Mouse (Mus musculus) liver, embryonic 13.5 days (tissue): ENCODE measurements around the gene Il2rg. TPM values are rescaled to one million over a fixed set of nuclear protein-coding genes. Genes with fewer than 3 reads are reported as not detected.

Source experiments
- ATAC-seq: fragments of 200-750 bp; cut with Nextera tagmentation; 2 replicates; pipeline ENCODE4 v1.8.0; 2017; ENCODE audit warnings: low read depth, mild to moderate bottlenecking, moderate number of reproducible peaks, moderate library complexity
- DNase-seq: peaks from one replicate; pipeline ENCODE4 v3.0.0; 2022
- H3K27ac ChIP-seq: fragments of 300-500 bp; sonication (generic); 2 replicates; pipeline ENCODE4 v1.5.1; 2015; ENCODE audit warnings: moderate library complexity, mild to moderate bottlenecking, inconsistent platforms
- H3K27me3 ChIP-seq: fragments of 300-500 bp; sonication (generic); 2 replicates; pipeline ENCODE4 v1.6.1; 2015; ENCODE audit warnings: mild to moderate bottlenecking, inconsistent platforms
- H3K36me3 ChIP-seq: fragments of 300-500 bp; sonication (generic); 2 replicates; pipeline ENCODE4 v1.6.1; 2015; ENCODE audit warnings: mild to moderate bottlenecking, inconsistent platforms
- H3K4me1 ChIP-seq: fragments of 300-500 bp; sonication (generic); replicated peaks from 2 replicates; pipeline ENCODE4 v1.6.1; 2015; ENCODE audit warnings: inconsistent platforms
- H3K4me2 ChIP-seq: fragments of 300-500 bp; sonication (generic); 2 replicates; pipeline ENCODE4 v1.6.1; 2015; ENCODE audit warnings: inconsistent platforms, mild to moderate bottlenecking, moderate library complexity
- H3K4me3 ChIP-seq: fragments of 300-500 bp; sonication (generic); replicated peaks from 2 replicates; pipeline ENCODE4 v1.5.1; 2015; ENCODE audit warnings: mild to moderate bottlenecking, inconsistent platforms
- H3K9ac ChIP-seq: fragments of 300-500 bp; sonication (generic); 2 replicates; pipeline ENCODE4 v1.6.1; 2015; ENCODE audit warnings: mild to moderate bottlenecking, inconsistent platforms
- H3K9me3 ChIP-seq: fragments of 300-500 bp; sonication (generic); replicated peaks from 2 replicates; pipeline ENCODE4 v1.6.1; 2016; ENCODE audit warnings: inconsistent platforms
- WGBS: fragments of 180-500 bp; shearing (Covaris S2); methylation state at CpG from one replicate; pipeline ENCODE4 v1.1.7; 2015; ENCODE audit not compliant: insufficient replicate concordance; 5-methylcytosine and 5-hydroxymethylcytosine counted together
- polyA plus RNA-seq: library from polyadenylated mRNA; unstranded; fragments of >200 nt; fragmentation: Nextera tagmentation; extraction: Ambion mirVana; gene quantifications from 2 replicates; pipeline ENCODE4 v1.2.1, GENCODE M21; 2015

Il2rg gene
- polyA plus RNA-seq, 1 experiment from 2014 or later, result 9.0 TPM

DNA sequence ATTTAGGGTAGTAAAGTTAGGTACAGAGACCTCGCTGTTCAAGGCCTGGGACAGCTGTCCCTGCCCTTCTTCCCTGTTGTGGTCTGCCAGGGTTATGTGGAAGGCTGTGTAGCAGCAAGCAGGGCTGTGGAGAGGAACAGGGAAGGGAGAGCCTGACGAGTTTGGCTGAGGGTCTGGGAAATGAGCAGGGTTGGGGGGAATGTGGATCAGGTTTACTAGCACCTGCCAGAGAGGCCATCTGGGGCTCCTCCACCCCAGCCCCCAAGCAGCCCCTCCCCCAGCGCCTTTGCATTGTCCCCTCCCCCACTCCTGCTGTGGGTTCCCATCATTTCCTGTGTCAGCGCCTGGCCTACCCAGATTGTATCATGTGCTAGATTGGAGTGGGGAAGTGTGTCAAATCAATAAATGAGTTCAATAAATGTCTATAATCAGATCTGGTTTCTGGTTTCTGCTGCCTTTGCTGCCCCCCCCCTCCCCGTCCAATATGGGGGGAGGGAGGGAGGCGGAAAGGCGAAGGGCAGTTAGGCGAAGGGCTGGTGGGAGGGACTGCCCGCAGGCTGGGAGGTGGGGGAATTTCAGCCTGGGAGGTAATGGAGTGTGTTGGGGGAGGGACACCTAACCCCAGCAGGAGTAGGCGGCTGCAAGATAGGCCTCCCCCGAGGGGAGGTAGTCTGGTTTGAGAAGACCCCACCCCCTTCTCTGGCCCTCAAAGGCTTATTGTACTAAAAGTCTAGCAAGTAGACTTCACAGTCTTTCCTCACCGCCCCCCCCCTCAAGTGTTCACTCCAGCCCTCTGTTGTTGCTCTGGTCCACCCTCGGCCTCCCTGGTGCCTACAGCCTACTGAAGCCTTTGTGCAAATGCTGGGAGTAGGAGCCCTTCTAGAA is 7.4 kb downstream of the Il2rg start:
- no peaks in the 10 kb centered on the region for H3K27me3 ChIP-seq
- peak overlapping the region; percentile 18; the same call in 1 of the 2 replicates for H3K27ac ChIP-seq
- 12% methylated on average over 11 of the region's 13 CpGs for WGBS
- H3K9ac ChIP-seq, result no peak overlapping the region
- ATAC-seq (peak; percentile 46; the same call in 1 of the 2 replicates), DNase-seq (no peak)
- no peak overlapping the region; the same call in 1 of the 2 replicates for H3K4me2 ChIP-seq
- H3K4me1 ChIP-seq, result peaks cover 27% of the 10 kb centered on the region
- H3K9me3 ChIP-seq, result no peaks in the 10 kb centered on the region
- H3K36me3 ChIP-seq, result peaks cover 18% of the 10 kb centered on the region
- H3K4me3 ChIP-seq, result no peak overlapping the region

DNA sequence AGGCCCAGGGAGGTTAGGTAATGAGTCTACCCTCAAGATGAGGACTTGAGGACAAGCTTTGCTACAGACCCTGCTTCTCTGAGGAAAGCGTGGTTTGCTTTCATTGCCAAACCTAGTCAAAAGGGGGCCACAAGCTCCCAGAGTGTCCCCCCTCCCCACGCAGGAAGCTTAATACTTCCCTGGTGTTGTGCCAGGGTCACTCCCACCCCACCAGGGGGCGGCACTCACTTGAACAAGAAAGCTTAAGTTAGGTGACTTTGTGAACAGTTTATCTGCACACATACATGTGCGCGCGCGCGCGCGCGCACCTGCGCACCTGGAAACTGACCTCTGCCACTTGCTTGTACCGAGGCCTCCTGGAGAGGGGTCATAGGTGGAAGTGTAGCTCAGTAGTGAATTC is 11.5 kb downstream of the Il2rg start:
- peaks cover 21% of the 10 kb centered on the region for H3K4me1 ChIP-seq
- H3K9me3 ChIP-seq, result no peaks in the 10 kb centered on the region
- H3K4me2 ChIP-seq, result peak overlapping the region; percentile 78
- H3K27ac ChIP-seq, result no peak overlapping the region
- peaks cover 18% of the 10 kb centered on the region for H3K36me3 ChIP-seq
- H3K4me3 ChIP-seq, result no peak overlapping the region
- no peaks in the 10 kb centered on the region for H3K27me3 ChIP-seq
- WGBS, result 81% methylated on average over 13 of the region's 13 CpGs
- H3K9ac ChIP-seq, result no peak overlapping the region
- ATAC-seq (no peak), DNase-seq (no peak)

- H3K4me2 ChIP-seq, result peak overlapping the region; percentile 78
- ATAC-seq (peak; percentile 22), DNase-seq (no peak)
- peak overlapping the region; percentile 73 for H3K4me3 ChIP-seq
- WGBS, result 6% methylated on average over 26 of the region's 26 CpGs
- peak overlapping the region; percentile 86 for H3K9ac ChIP-seq
- peaks cover 18% of the 10 kb centered on the region for H3K36me3 ChIP-seq
- H3K27me3 ChIP-seq, result no peaks in the 10 kb centered on the region
- H3K27ac ChIP-seq, result peak overlapping the region; percentile 80
- no peaks in the 10 kb centered on the region for H3K9me3 ChIP-seq
- peaks cover 9% of the 10 kb centered on the region for H3K4me1 ChIP-seq
Measured at GRCm38 (mm10) chrX:101254740-101255139, 13.3 kb downstream of the Il2rg start.

DNA sequence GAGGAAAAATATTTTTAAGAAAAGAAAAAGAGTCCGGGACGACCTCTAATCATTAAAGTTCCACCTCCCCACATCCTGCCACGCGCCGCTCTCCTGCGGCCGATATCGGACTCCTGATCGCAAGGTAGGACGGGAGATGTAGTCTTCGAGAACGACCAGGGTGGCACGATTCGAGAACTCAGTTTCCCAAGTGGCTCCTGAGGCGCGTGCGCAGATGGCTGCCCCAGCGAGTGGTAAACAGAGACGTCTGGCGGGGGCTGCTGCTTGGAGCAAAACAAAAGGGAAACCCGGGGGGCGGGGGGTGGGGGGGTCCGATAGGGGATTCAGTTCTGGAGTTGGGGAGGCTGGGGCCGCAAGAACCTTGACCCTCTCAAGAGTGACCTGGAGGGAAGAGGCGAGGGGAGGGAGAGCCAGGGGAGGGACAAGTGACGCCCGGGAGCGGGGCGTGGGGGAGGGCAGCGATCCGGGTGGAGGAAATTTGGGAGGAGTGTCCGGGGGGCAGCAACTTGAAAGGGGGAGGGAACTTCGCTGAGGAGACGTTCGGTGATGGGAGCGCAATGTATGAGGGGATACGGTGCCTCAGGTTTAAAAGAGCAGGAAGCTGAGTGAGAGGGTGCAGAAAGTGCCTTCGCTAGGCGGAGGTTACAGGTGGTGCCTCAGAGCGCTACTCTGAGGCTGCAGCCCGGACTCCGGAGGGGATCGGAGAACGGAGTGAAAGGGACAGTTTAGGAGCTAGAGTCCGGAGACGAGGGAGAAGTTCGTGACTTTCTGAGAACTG is 13.9 kb downstream of the Il2rg start, which contains the start of gene Foxo4:
Gene Foxo4 (plus strand): TSS at position 577 of the 778 bp plus-strand sequence.
- Histone ChIP-seq H3K4me1 (peaks cover 9% of the 10 kb centered on the region), H3K27ac (peak within 1 kb of the TSS; percentile 80), H3K9me3 (no peaks in the 10 kb centered on the region), H3K27me3 (no peaks in the 10 kb centered on the region), H3K9ac (peak within 1 kb of the TSS; percentile 86), H3K36me3 (peaks cover 18% of the 10 kb centered on the region), H3K4me2 (peak within 1 kb of the TSS; percentile 78), H3K4me3 (peak within 1 kb of the TSS; percentile 73)
- WGBS, result 17% methylated on average over 47 of the region's 47 CpGs
- ATAC-seq (peak; percentile 93), DNase-seq (peak; percentile 81)

DNA sequence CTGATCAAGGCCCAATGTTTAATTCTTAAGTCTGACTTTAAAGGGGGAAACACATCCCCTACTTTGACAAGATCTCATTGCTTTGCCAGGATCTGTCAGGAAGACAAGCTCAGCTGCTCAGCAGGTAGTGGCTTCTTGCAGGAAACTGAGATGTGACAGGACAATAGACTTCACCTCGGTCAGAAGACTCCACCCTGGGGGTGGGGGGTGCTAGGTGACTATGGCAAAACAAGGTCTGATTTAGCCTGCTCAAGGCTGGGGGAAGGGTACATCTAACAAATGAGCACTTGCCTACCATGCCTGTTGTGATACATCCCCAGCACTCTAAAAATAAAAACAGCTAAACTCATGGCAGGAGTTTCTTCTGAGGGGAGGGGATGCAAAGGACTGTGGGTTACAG is 23.0 kb downstream of the Il2rg start:
- 26% methylated on average over 1 of the region's 1 CpGs for WGBS
- H3K4me1 ChIP-seq, result no peaks in the 10 kb centered on the region
- no peak for ATAC-seq

GRCm38 (mm10) chrX:101222796-101223162 is 45.3 kb downstream of the Il2rg start:
- H3K4me2 ChIP-seq, result peak overlapping the region; percentile 70
- H3K9ac ChIP-seq, result peak overlapping the region; percentile 74; the same call in 1 of the 2 replicates

More for the DNA sequence above, 23.0 kb downstream of the Il2rg start:
- no peak overlapping the region for H3K4me3 ChIP-seq
- peaks cover 19% of the 10 kb centered on the region; the same call in 1 of the 2 replicates for H3K27me3 ChIP-seq
- H3K4me2 ChIP-seq, result no peak overlapping the region
- H3K9ac ChIP-seq, result no peak overlapping the region
- no peak overlapping the region for H3K27ac ChIP-seq
- no peaks in the 10 kb centered on the region for H3K9me3 ChIP-seq
- no peaks in the 10 kb centered on the region for H3K36me3 ChIP-seq
- DNase-seq, result no peak

GRCm38 (mm10) chrX:101221834-101222795 is 45.9 kb downstream of the Il2rg start, which contains the start of gene Snx12:
Gene Snx12, minus strand, starts transcription at chrX:101222563.
- peak; percentile 94 for ATAC-seq
- Histone ChIP-seq H3K4me3 (peak within 1 kb of the TSS; percentile 68), H3K9me3 (no peaks in the 10 kb centered on the region), H3K4me2 (peak within 1 kb of the TSS; percentile 70), H3K36me3 (no peaks in the 10 kb centered on the region), H3K4me1 (peaks cover 8% of the 10 kb centered on the region), H3K27me3 (peaks cover 5% of the 10 kb centered on the region; the same call in 1 of the 2 replicates), H3K27ac (peak within 1 kb of the TSS; percentile 34), H3K9ac (peak within 1 kb of the TSS; percentile 74)
- peak; percentile 75 for DNase-seq
- 13% methylated on average over 55 of the region's 55 CpGs for WGBS

More at GRCm38 (mm10) chrX:101222796-101223162, 45.3 kb downstream of the Il2rg start:
- 33% methylated on average over 7 of the region's 7 CpGs for WGBS
- ATAC-seq, result no peak
- Histone ChIP-seq H3K4me3 (peak overlapping the region; percentile 68), H3K9me3 (no peaks in the 10 kb centered on the region), H3K27ac (no peak overlapping the region), H3K4me1 (peaks cover 8% of the 10 kb centered on the region), H3K36me3 (no peaks in the 10 kb centered on the region), H3K27me3 (peaks cover 7% of the 10 kb centered on the region; the same call in 1 of the 2 replicates)
- no peak for DNase-seq

Other genes starting within 250 kb of the Il2rg start
- not detected in 2 replicates for gene Tex11, start 208.6 kb downstream of the Il2rg start, polyA plus RNA-seq
- gene Slc7a3, start 182.2 kb downstream of the Il2rg start, polyA plus RNA-seq, result 0.61 and 1.1 TPM in 2 replicates
- 17.7 and 21.9 TPM in 2 replicates for gene Snx12, start 45.7 kb downstream of the Il2rg start, polyA plus RNA-seq
- gene Foxo4, start 13.7 kb downstream of the Il2rg start, polyA plus RNA-seq, result 1.5 TPM in 2 replicates
- not detected in 2 replicates for gene Gm614, start 4.3 kb downstream of the Il2rg start, polyA plus RNA-seq
- 0.08 TPM in 1 of 2 replicates, not detected in the other for gene Gm20489, start 768 bp upstream of the Il2rg start, polyA plus RNA-seq
- gene Med12, start 5.8 kb upstream of the Il2rg start, polyA plus RNA-seq, result 18.4 and 21.1 TPM in 2 replicates
- 0.14 and 0.21 TPM in 2 replicates for gene Nlgn3, start 30.9 kb upstream of the Il2rg start, polyA plus RNA-seq
- 50.0 and 53.6 TPM in 2 replicates for gene Gjb1, start 108.1 kb upstream of the Il2rg start, polyA plus RNA-seq
- 6.8 and 7.8 TPM in 2 replicates for gene Zmym3, start 152.6 kb upstream of the Il2rg start, polyA plus RNA-seq
- 138 and 169 TPM in 2 replicates for gene Nono, start 161.1 kb upstream of the Il2rg start, polyA plus RNA-seq
- 1.1 and 1.5 TPM in 2 replicates for gene Itgb1bp2, start 180.8 kb upstream of the Il2rg start, polyA plus RNA-seq